Comparison of ENCODE assay signal across 9 mouse cellular contexts in genomic region chr2:167502554-167503252, GRCm38 (mm10). TPM values are rescaled to one million over a fixed set of nuclear protein-coding genes. Genes with fewer than 3 reads are reported as not detected.
DNase-seq lines count a peak whose midpoint lies in the region; TF ChIP-seq lines count a peak whose summit lies in the region.
"Had no signal": no experiment of that assay in that cellular context is flagged by ENCODE, and none has a peak within 500 bp of the region (broad histone marks: within the 10 kb centered on the region; RNA-seq: fewer than 3 reads in every experiment).

No protein-coding gene starts in this region.

- peaks cover 4% of the 10 kb centered on the region; the same call in 1 of the 2 replicates for H3K79me2 ChIP-seq in heart, adult 2 months (replicated peaks; ENCODE audit: control insufficient read depth, insufficient read depth, low read length)

- DNase-seq in heart, adult 2 months, result no peak
- DNase-seq in heart, postnatal 4 days, result no peak
- DNase-seq in forebrain, embryonic 10.5 days (ENCODE audit: extremely low spot score, low spot score), result no peak
- DNase-seq in liver, result peak; percentile 57
- no peak for DNase-seq in retina, postnatal 1 day
- no peak for DNase-seq in testis, postnatal 14 days (ENCODE audit: low spot score)

- peak overlapping the region; percentile 99 for H3K4me3 ChIP-seq in heart, adult 2 months
- peak overlapping the region; percentile 96 for H3K4me3 ChIP-seq in E14TG2a.4 (replicated peaks; ENCODE audit: low read length)
- peak overlapping the region; percentile 99 for H3K4me3 ChIP-seq in forebrain, embryonic 10.5 days
- H3K4me3 ChIP-seq in small intestine, adult 2 months (ENCODE audit: low read depth, low read length), result peak overlapping the region; percentile 97

- no peaks in the 10 kb centered on the region for H3K9me3 ChIP-seq in E14TG2a.4 (ENCODE audit: low read length)
- no peaks in the 10 kb centered on the region for H3K9me3 ChIP-seq in forebrain, embryonic 10.5 days

- H3K27ac ChIP-seq in heart, adult 2 months, result peak overlapping the region; percentile 86
- peak overlapping the region; percentile 94 for H3K27ac ChIP-seq in forebrain, embryonic 10.5 days
- peak overlapping the region; percentile 96 for H3K27ac ChIP-seq in small intestine, adult 2 months (ENCODE audit: insufficient read depth, low read depth, low read length)

- peaks cover 9% of the 10 kb centered on the region for H3K4me1 ChIP-seq in heart, adult 2 months (ENCODE audit: control insufficient read depth, insufficient read depth, low read length)
- H3K4me1 ChIP-seq in E14TG2a.4 (replicated peaks; ENCODE audit: low read depth, low read length), result peaks cover 48% of the 10 kb centered on the region
- H3K4me1 ChIP-seq in forebrain, embryonic 10.5 days, result peaks cover 31% of the 10 kb centered on the region
- H3K4me1 ChIP-seq in small intestine, adult 2 months (ENCODE audit: control insufficient read depth, insufficient read depth, insufficient read length, low read length), result peaks cover 11% of the 10 kb centered on the region; the same call in 1 of the 2 replicates

- no peaks in the 10 kb centered on the region for H3K27me3 ChIP-seq in heart, adult 2 months (ENCODE audit: control insufficient read depth, insufficient read depth, low read length)
- H3K27me3 ChIP-seq in E14TG2a.4 (ENCODE audit: insufficient read depth, low read length), result no peaks in the 10 kb centered on the region
- H3K27me3 ChIP-seq in forebrain, embryonic 10.5 days (ENCODE audit: poor library complexity, severe bottlenecking), result no peaks in the 10 kb centered on the region
- no peaks in the 10 kb centered on the region for H3K27me3 ChIP-seq in small intestine, adult 2 months (ENCODE audit: control insufficient read depth, insufficient read depth, low read length)
- H3K27me3 ChIP-seq: Patski had no signal

- TF ChIP-seq CTCF in heart, adult 2 months (IDR thresholded peaks at IDR 0.05), result no peak
- TF ChIP-seq CTCF in E14TG2a.4 (conservative IDR thresholded peaks at IDR 0.05; ENCODE audit: low read length), result no peak
- 0 out of 2 replicates have a peak, but pooled peaks have one; percentile 21 for TF ChIP-seq CTCF in small intestine, adult 2 months (IDR thresholded peaks at IDR 0.05; ENCODE audit: extremely low read depth, insufficient read length, insufficient replicate concordance, low read depth, low read length)

- TF ChIP-seq POLR2A in heart, adult 2 months (IDR thresholded peaks at IDR 0.05; ENCODE audit: insufficient read depth, low read depth, low read length), result no peak
- TF ChIP-seq POLR2A in small intestine, adult 2 months (IDR thresholded peaks at IDR 0.05; ENCODE audit: low read depth, low read length), result no peak

- intact Hi-C loops in heart, adult 2 months (cut with DNase I), result no loop called here

- H3K36me3 ChIP-seq in heart, adult 2 months (ENCODE audit: control insufficient read depth, insufficient read depth, low read length), result peaks cover 9% of the 10 kb centered on the region
- H3K36me3 ChIP-seq in E14TG2a.4 (ENCODE audit: insufficient read depth, low read length), result peaks cover 35% of the 10 kb centered on the region
- H3K36me3 ChIP-seq in forebrain, embryonic 10.5 days (replicated peaks), result peaks cover 34% of the 10 kb centered on the region
- H3K36me3 ChIP-seq in small intestine, adult 2 months (ENCODE audit: control insufficient read depth, insufficient read depth, low read length), result peaks cover 16% of the 10 kb centered on the region

- H3K9ac ChIP-seq in heart, adult 2 months (ENCODE audit: low read depth, low read length), result peak overlapping the region; percentile 21

- WGBS in heart, adult 2 months, result 36% methylated on average over 13 of the region's 13 CpGs
- 52% methylated on average over 13 of the region's 13 CpGs for WGBS in forebrain, embryonic 10.5 days
- WGBS in small intestine, adult 2 months, result 12% methylated on average over 13 of the region's 13 CpGs

- TF ChIP-seq EP300 in heart, adult 2 months (IDR thresholded peaks at IDR 0.05; ENCODE audit: insufficient read depth, low read depth, low read length), result no peak

RNA-seq across cellular contexts. Expression of gene Spata2, which starts 10.0 kb away (rescaled TPM):
- total RNA-seq in heart, adult 2 months (2021), result 10 to 100 TPM; 15.4 to 15.6 TPM
- 15.5 and 19.7 TPM in 2 replicates for polyA plus RNA-seq in heart, adult 2 months (2012; rRNA removed)
- total RNA-seq in heart, postnatal 4 days (2021), result 10 to 100 TPM; 25.1 to 27.5 TPM
- 21.0 and 21.5 TPM in 2 replicates for polyA plus RNA-seq in forebrain, embryonic 10.5 days (2016; fragmentation: Nextera tagmentation; extraction: Ambion mirVana)
- polyA plus RNA-seq in small intestine, adult 2 months (2012; rRNA removed), result 25.4 and 54.9 TPM in 2 replicates

RNA-seq across cellular contexts. Expression of gene Rnf114, which starts 10.3 kb away (rescaled TPM):
- total RNA-seq in heart, adult 2 months (2021), result 10 to 100 TPM; 60.4 to 76.7 TPM
- polyA plus RNA-seq in heart, adult 2 months (2012; rRNA removed), result 96.3 and 128 TPM in 2 replicates
- total RNA-seq in heart, postnatal 4 days (2021), result 10 to 100 TPM; 39.3 to 39.4 TPM
- polyA plus RNA-seq in forebrain, embryonic 10.5 days (2016; fragmentation: Nextera tagmentation; extraction: Ambion mirVana), result 136 and 137 TPM in 2 replicates
- 50.5 and 116 TPM in 2 replicates for polyA plus RNA-seq in small intestine, adult 2 months (2012; rRNA removed)

RNA-seq across cellular contexts. Expression of gene Snai1, which starts 35.3 kb away (rescaled TPM):
- 1 to 10 TPM; 1.6 to 2.0 TPM for total RNA-seq in heart, adult 2 months (2021)
- 6.5 and 10.5 TPM in 2 replicates for polyA plus RNA-seq in heart, adult 2 months (2012; rRNA removed)
- 1 to 10 TPM; 4.3 to 5.0 TPM for total RNA-seq in heart, postnatal 4 days (2021)
- 40.4 and 46.9 TPM in 2 replicates for polyA plus RNA-seq in forebrain, embryonic 10.5 days (2016; fragmentation: Nextera tagmentation; extraction: Ambion mirVana)
- 12.1 and 13.2 TPM in 2 replicates for polyA plus RNA-seq in small intestine, adult 2 months (2012; rRNA removed)
